Mouse (Mus musculus) spleen, adult 2 months (tissue): ENCODE data around the gene L3mbtl4.

Experiments used
- CTCF ChIP-seq: fragments of 200-500 bp; IDR thresholded peaks from 2 replicates; pipeline ENCODE4 v1.5.1; 2011; ENCODE audit warnings: mild to moderate bottlenecking, inconsistent platforms; ENCODE audit not compliant: insufficient read depth, insufficient read length, insufficient replicate concordance; ENCODE audit errors: extremely low read depth
- POLR2A ChIP-seq: fragments of 200-500 bp; IDR thresholded peaks from 2 replicates; pipeline ENCODE4 v1.6.1; 2011; ENCODE audit warnings: low read depth, low read length, inconsistent platforms

DNA sequence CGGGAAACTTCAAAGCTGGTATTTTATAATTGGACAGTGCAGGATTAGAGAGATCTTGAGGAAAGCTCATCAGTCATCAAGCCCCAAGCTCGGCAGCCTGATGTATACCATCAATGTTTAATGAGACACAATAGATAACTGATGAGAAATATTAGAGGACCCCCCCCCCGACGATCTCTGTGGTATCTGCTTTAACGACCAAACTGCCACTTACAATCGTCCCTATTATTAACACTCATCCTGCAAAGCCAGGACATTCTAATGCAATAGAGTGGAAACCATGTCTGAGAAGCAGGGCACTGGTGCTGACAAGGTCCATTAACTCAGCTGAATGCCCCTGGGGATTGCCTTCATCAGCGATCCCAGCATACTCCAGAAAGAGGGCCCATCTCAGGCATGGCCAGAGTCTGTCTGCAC is 398.5 kb downstream of the L3mbtl4 start:
- TF ChIP-seq CTCF: no peak
- TF ChIP-seq POLR2A: no peak
